Mouse (Mus musculus) retina, embryonic 14.5 days (tissue): ENCODE data around the gene Abca14.
A peak's percentile ranks its signal among the peaks of the same experiment; 100 is the strongest.

Source experiments
- DNase-seq: peaks from one replicate; pipeline ENCODE4 v3.0.0-alpha.2; 2015; ENCODE audit warnings: low spot score

The Abca14 gene

GRCm38 (mm10) chr7:120203789-120204188 is at the start of gene Abca14:
Abca14 (plus strand) TSS chr7:120203961.
- peak; percentile 92 for DNase-seq

GRCm38 (mm10) chr7:120156841-120157409 is 46.8 kb upstream of the Abca14 start:
- peak; percentile 30 for DNase-seq

DNA sequence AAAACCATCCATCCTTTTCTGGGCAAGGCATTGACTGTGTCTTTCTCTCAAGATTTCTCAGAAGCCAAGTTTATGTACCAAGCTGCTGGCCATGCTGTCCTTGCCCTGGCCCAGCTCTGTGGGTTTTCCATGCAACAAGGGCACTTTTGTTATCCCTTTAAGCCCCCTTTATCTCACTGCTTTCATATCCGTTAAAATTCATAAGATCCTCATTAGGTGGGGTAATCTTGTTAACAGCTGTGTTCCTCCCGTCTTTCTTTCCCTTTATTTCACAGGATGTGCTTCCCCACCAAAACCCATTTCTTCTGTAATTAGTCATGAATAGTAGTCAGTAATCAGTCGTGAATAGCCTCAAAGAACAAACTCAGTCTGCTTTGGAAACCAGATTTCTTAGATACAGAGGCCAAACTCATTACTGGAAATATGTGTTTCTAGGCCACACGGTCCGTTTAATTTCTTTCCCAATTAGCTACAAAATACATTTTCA is 46.1 kb upstream of the Abca14 start:
- DNase-seq = peak; percentile 73

GRCm38 (mm10) chr7:120158121-120158613 is 45.6 kb upstream of the Abca14 start:
- DNase-seq = peak; percentile 66

DNA sequence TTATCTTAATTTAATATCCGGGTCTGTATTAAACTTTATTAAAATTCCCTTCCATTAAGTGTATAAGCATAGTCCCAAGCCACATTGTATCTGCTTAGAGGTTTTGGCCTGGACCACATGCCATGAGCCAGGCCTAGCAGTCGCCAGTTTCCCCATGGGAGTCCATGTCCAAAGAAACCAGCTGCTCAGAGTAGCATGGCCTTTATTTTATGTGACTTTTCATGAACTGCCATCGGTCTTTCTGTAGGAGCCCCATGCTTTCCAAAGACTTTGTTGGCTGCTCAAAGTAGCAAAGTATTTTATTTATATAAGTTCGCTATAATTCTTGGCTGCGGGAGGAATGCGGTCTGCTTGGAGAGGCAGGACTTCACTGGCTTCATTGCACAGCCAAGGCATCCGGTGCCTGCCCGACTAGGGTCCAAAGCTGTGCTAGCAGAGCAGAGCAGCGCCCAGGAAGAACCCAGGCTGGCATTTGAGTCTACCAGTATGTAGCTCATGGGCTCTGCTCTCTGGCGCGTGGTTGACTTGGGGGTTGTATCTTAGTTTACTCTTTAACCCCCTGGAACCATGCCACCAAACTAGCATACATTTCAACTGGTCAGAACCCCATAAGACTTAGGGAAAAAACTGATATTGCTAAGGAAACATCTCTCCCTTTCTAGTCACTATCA is 40.0 kb upstream of the Abca14 start:
- DNase-seq = no peak

DNA sequence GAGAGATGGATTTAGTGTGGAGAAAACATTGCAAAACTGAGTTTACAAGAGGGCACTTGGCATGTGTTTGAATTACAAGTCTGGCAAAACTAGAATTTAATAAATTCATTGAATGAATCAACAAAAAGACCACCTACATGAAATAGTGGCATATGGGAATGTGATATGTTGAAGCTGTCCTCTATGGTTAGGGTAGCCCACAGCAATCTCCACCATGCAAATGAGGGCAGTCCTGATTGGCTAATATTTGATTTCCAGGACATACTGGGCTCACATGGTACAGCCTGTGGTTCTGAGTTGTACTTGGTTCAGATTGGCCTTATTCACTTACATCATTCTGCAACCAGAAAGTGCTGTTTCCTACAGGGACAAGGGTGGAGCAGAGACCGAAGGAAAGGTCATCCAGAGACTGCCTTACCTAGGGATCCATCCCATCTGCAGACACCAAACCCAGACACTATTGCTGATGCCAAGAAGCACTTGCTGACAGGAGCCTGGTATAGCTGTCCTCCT is 31.5 kb upstream of the Abca14 start:
- no peak for DNase-seq

DNA sequence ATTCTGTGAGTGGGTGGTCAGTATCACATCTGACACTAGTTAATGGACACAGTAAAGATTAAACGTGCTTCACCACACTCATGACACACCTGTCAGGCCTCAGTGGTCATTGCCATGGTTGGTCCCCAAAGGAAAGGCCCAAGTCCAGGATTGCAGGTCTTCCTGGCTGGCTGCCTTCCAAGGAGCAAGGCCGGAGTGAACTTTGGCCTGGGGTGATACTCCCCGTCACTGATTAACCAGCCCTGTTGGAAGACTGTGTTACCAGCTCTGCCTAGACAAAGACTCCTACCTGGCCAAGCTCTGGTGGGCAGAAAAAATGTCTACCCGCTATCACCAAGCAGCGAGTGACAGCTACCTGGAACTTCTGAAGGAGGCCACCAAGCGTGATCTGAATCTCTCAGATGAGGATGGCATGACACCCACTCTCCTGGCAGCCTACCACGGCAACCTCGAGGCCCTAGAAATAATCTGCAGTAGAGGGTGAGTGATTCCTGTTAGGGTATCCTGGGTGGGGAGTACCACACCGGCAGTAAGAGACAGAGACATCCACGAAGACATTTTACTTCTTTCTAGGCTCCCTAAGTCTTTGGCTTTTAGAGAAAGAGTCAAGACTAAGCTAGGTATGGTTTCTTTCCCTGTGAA is 30.0 kb upstream of the Abca14 start, which contains the start of gene Anks4b:
Gene Anks4b (plus strand): TSS at position 256 of the 642 bp plus-strand sequence.
- no peak for DNase-seq

- no peak for DNase-seq
Observed at GRCm38 (mm10) chr7:120174723-120175504, 28.8 kb upstream of the Abca14 start.

DNA sequence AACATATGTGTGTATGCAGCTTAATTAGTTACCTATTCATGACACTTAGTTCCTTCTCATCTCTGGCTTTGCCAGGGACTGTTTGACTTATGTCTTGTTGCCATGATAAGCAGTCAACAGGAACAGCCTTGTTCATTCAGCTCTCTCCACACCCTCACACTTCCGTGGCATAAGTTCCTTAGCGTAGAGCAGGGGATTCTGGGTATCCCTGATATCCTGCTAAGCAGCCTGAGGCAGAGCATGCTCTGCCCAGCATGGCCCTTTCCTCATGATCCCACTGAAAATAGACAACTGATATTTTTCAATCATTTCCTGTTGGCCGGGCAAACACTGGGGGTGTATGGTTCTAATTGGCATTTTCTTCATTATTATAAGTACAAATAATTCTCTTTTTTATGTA is 26.1 kb upstream of the Abca14 start:
- no peak for DNase-seq

- DNase-seq = no peak
Observed at GRCm38 (mm10) chr7:120178935-120179334, 24.8 kb upstream of the Abca14 start.

- DNase-seq = no peak
Observed at GRCm38 (mm10) chr7:120180547-120180946, 23.2 kb upstream of the Abca14 start.

- no peak for DNase-seq
Observed at GRCm38 (mm10) chr7:120181401-120182230, 22.1 kb upstream of the Abca14 start.

DNA sequence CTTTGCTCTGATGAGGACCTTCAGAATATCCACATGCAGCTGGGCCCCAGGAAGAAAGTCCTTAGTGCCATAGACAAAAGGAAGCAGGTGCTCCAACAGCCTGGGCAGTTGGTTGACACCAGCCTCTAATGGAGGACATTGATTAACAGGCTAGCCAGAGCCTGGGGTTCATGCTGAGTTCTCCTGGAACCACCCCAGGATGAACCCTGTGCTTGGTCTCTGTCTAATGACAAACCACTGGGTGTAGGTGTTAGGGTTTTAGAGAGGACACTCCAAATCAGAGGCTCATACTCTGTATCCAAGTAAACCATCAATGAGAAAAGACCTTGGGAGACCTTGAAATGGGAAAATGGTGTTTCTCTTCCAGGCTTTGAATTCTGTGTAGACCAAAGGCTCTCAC is 20.9 kb upstream of the Abca14 start:
- DNase-seq = no peak

DNA sequence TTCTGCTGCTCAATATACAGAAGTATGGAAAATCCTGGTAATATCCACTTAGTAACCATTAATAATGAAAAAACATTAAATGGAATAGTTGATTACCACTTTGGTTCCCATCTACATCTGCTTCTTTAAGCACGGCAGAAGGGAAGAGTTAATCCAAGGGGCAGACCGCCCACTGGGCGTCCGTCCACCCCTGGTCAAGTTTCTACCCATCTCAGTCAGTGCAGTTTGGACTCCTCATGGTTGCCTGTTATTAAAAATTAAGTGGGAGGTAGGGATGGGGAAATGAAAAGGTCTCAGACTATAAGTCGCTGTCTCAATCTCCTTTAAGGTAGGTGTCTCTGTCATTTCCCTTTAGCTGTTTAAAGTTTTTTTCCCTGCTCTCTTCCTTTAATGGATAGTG is 14.8 kb upstream of the Abca14 start:
- no peak for DNase-seq

DNA sequence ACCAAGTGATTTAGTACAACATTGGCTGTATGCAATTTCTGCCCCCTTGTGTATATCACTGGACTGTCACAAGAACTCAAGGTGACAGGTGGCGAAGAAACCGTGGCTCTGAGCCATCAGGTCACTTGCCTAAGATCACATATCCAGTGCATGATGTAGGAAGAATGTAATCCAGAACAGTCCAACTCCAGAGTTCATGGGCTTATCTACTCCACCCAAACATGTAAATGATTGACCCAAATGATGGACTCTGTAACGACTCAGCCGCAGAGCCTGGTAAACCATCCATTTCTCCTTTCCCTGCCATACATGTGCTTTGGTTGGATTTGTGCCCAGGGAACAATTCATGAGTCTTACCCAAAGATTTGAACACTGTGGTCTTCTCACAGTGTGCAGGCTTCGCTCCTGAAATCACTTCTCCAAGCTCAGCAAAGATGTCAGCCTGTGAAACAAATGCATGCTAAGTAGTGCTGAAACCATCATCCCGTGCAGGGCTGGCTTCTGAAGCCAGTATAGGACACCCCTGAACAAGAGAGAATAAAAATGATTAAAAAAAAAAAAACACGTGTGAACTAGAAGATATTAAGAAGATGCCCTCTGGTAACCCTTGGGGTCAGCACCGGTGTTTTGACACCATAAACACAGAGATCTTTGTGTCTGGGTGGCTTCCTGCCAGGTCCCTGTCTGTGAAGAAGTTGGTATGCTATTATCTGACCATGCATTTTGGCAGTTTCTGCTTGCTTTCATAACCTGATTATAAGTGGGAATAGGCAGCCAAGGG is 14.2 kb upstream of the Abca14 start:
- no peak for DNase-seq

DNA sequence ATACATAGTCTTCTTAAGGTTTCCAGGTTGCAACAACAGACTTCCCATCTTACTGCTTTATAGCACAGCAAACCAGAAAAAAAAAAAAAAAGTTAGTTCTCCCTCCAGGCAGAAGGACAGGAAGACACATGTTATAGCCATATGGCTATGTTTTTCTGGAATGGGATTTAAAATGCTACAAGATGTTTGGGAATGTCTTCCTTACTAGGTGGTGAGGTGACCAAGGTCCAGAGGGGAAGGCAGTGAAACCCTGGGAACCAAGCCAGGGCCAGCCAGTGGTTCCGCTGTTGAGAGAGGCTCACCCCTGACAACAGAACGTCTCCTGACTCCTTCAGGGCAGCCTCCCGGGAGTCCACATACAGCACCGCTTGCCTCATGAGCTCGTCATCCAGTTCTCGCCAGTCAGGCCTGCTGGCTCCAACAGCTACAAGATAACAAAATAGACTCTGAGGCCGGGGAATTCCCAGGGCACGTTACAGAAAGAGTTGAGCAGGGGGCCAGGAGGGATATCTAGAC is 13.6 kb upstream of the Abca14 start:
- DNase-seq = no peak

DNA sequence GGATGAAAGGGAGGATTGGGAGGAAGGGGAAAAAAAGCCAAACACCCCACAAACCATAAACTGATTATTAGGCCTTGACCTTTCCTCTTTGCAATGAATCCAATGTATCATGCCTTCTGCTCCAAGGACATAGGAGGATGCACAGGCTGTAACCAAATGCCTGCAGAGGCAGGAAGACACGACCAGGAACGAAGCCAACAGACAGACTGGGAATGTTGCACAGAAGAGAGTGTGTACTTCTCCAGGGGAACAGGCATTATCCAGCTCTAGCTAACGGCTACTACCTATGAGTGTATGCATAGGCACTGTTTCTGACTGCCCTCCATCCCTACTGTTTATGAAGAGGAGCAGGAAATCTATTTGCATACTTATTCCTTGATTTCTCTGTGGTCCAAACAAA is 11.6 kb upstream of the Abca14 start:
- DNase-seq = no peak

- DNase-seq = no peak
Observed at GRCm38 (mm10) chr7:120192816-120193215, 10.9 kb upstream of the Abca14 start.

DNA sequence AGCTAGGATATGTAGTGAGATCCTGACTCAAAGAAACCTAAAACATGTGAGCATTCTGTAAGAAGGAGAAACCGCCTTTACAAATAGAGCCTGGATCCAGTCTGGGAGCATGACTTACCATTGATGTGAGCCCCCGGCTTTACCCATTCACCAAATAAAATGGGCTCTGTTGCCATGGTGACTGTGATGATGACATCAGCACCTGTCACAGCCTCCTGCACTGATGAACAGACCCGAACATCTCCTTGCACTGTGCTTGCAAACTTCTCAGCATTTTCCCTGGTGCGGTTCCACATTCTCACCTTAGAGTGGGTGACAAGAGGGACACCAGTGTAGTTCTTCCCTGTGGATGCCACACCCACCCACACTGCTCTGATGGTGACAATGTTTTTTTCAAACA is 8.6 kb upstream of the Abca14 start:
- DNase-seq = no peak

DNA sequence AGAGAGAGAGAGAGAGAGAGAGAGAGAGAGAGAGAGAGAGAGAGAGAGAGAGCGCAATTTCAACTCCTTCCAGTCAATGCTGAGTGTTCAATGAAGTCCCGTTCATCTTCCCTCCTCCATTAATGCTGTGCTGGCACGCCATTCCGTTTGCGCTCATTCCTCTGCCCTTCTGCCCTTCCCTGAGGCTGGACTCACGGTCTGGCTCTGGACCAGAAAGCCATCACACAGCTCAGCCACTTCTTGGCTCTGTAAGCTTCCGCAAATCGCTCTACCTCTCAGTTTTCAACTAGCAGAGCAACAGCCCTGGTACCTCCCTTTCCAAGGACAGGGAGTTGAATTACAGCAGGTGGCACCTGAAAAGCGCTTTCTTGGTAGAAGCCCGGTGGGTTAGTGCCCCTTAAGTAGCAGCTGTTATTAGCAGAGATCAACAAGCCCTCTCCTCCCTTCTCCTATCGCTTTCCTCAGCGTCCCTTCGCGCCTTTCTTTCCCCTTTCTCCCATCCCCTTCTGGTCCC is 2.5 kb upstream of the Abca14 start:
- peak; percentile 14 for DNase-seq
